Mouse (Mus musculus) forebrain, embryonic 13.5 days (tissue): ENCODE results near the gene Fam84a. TPM values are rescaled to one million over a fixed set of nuclear protein-coding genes. Genes with fewer than 3 reads are reported as not detected.

Source experiments
- ATAC-seq: fragments of 200-750 bp; cut with Nextera tagmentation; 2 replicates; pipeline ENCODE4 v1.8.0; 2017
- H3K27ac ChIP-seq: fragments of 300-500 bp; sonication (generic); 2 replicates; pipeline ENCODE4 v1.5.1; 2015; ENCODE audit warnings: inconsistent platforms, mild to moderate bottlenecking, moderate library complexity
- H3K27me3 ChIP-seq: fragments of 300-500 bp; sonication (generic); 2 replicates; pipeline ENCODE4 v1.6.1; 2015; ENCODE audit warnings: mild to moderate bottlenecking, inconsistent platforms
- H3K36me3 ChIP-seq: fragments of 300-500 bp; sonication (generic); 2 replicates; pipeline ENCODE4 v1.6.1; 2015; ENCODE audit warnings: mild to moderate bottlenecking, inconsistent platforms; ENCODE audit not compliant: poor library complexity, severe bottlenecking
- H3K4me1 ChIP-seq: fragments of 300-500 bp; sonication (generic); 2 replicates; pipeline ENCODE4 v1.6.1; 2015; ENCODE audit warnings: inconsistent platforms
- H3K4me2 ChIP-seq: fragments of 300-500 bp; sonication (generic); 2 replicates; pipeline ENCODE4 v1.6.1; 2015; ENCODE audit warnings: inconsistent platforms, mild to moderate bottlenecking, moderate library complexity
- H3K4me3 ChIP-seq: fragments of 300-500 bp; sonication (generic); 2 replicates; pipeline ENCODE4 v1.5.1; 2015; ENCODE audit warnings: mild to moderate bottlenecking, inconsistent platforms
- H3K9ac ChIP-seq: fragments of 300-500 bp; sonication (generic); 2 replicates; pipeline ENCODE4 v1.6.1; 2015; ENCODE audit warnings: mild to moderate bottlenecking, inconsistent platforms
- H3K9me3 ChIP-seq: fragments of 300-500 bp; sonication (generic); replicated peaks from 2 replicates; pipeline ENCODE4 v1.6.1; 2016; ENCODE audit warnings: inconsistent platforms
- WGBS: fragments of 180-500 bp; shearing (Covaris S2); methylation state at CpG from one replicate; pipeline ENCODE4 v1.1.7; 2015; 5-methylcytosine and 5-hydroxymethylcytosine counted together
- polyA plus RNA-seq: library from polyadenylated mRNA; unstranded; fragments of >200 nt; fragmentation: Nextera tagmentation; extraction: Ambion mirVana; gene quantifications from 2 replicates; pipeline ENCODE4 v1.2.1, GENCODE M21; 2015

Gene Fam84a
- polyA plus RNA-seq = 44.7 and 45.0 TPM in 2 replicates

GRCm38 (mm10) chr12:14151921-14152320 lies at the start of gene Fam84a:
Gene Fam84a (minus strand): TSS chr12:14152054.
- Histone ChIP-seq H3K27me3 (peaks cover 9% of the 10 kb centered on the region; the same call in 1 of the 2 replicates), H3K27ac (peak within 1 kb of the TSS; percentile 48), H3K4me1 (peaks cover 29% of the 10 kb centered on the region), H3K4me2 (peak within 1 kb of the TSS; percentile 95), H3K36me3 (no peaks in the 10 kb centered on the region), H3K4me3 (peak within 1 kb of the TSS; percentile 61), H3K9me3 (no peaks in the 10 kb centered on the region), H3K9ac (peak within 1 kb of the TSS; percentile 75)
- WGBS = under 1% methylated on average over 31 of the region's 31 CpGs
- peak; percentile 98 for ATAC-seq

DNA sequence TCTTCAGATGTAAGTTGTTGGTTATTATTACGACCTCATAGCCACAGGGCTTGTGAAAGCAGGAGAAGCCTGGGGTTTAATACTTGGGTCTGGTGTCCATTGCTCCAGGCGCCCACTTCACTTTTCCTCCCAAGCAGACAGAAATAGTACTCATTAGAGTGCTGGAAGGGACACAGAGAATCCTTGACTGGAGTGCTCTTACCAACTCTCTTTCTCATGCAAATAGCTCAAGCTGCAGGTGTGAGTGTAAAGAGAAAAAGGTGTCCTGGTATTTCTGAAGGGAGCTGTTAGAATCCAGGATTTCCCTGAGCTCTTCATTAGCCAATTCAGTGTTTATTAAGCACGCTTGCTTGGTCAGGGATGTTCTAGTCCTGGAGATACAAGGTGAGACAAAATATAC lies 43.6 kb upstream of the Fam84a start:
- Histone ChIP-seq H3K4me1 (no peaks in the 10 kb centered on the region), H3K36me3 (no peaks in the 10 kb centered on the region), H3K4me2 (no peak overlapping the region), H3K9ac (no peak overlapping the region), H3K4me3 (no peak overlapping the region), H3K27me3 (no peaks in the 10 kb centered on the region), H3K9me3 (no peaks in the 10 kb centered on the region), H3K27ac (no peak overlapping the region)
- WGBS = 58% methylated on average over 3 of the region's 3 CpGs
- ATAC-seq = no peak

DNA sequence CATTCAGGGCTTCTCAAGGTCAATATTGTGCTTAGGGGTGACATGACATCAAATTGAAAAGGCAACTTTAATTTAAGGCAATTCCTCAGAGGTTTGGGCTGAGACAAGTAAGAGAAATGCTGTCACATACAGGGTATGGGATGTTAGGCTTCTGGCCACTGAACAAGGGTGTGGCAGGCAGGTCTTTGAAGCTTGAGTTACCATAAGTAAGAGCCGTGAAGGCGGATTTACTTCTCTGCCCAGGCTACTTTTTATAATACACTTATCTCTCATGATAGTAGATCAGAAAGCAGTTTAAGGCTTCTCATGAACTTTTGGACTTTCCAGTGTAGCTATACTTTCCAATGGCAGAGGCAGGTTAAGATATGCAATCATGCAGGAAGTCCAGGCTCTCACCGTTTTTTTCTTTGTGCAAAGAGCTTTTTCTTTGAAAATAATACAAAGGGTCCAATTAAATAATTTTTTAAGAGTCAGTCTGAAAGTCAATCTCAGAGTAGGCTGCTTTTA lies 34.9 kb upstream of the Fam84a start:
- no peak for ATAC-seq
- 86% methylated on average over 3 of the region's 3 CpGs for WGBS
- no peak overlapping the region for H3K4me2 ChIP-seq
- H3K27ac ChIP-seq = no peak overlapping the region
- H3K27me3 ChIP-seq = no peaks in the 10 kb centered on the region
- H3K9me3 ChIP-seq = no peaks in the 10 kb centered on the region
- H3K36me3 ChIP-seq = no peaks in the 10 kb centered on the region
- no peak overlapping the region for H3K9ac ChIP-seq
- H3K4me1 ChIP-seq = no peaks in the 10 kb centered on the region
- no peak overlapping the region for H3K4me3 ChIP-seq

DNA sequence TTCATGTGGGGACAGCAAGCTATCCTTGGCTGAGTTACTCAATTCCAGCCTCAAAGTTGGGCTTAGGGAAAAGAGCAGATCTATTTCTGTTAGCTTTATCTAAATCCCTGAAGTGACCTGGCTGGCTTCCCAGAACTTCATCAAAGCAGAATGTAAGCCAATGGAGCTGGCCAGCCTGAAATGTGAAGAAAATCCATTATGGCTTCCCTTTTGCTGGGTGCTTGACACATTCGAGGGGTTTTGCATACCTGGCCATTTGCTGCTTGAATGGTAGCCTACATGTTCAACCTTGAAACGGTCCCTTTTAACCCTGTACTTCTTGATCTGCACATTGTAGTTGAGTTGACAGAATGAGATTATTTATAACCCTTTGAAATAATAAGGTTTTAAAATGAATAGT lies 13.9 kb upstream of the Fam84a start:
- Histone ChIP-seq H3K27me3 (no peaks in the 10 kb centered on the region), H3K27ac (no peak overlapping the region), H3K36me3 (no peaks in the 10 kb centered on the region), H3K9ac (no peak overlapping the region), H3K4me1 (no peaks in the 10 kb centered on the region), H3K4me3 (no peak overlapping the region), H3K4me2 (no peak overlapping the region), H3K9me3 (no peaks in the 10 kb centered on the region)
- no peak for ATAC-seq
- WGBS = 77% methylated on average over 2 of the region's 2 CpGs

- Histone ChIP-seq H3K9me3 (no peaks in the 10 kb centered on the region), H3K9ac (no peak overlapping the region), H3K36me3 (no peaks in the 10 kb centered on the region), H3K4me1 (no peaks in the 10 kb centered on the region), H3K4me3 (no peak overlapping the region), H3K4me2 (no peak overlapping the region), H3K27ac (no peak overlapping the region), H3K27me3 (no peaks in the 10 kb centered on the region)
- ATAC-seq = no peak
- WGBS = 96% methylated on average over 1 of the region's 1 CpGs
Observed at GRCm38 (mm10) chr12:14164936-14165335, 13.1 kb upstream of the Fam84a start.

DNA sequence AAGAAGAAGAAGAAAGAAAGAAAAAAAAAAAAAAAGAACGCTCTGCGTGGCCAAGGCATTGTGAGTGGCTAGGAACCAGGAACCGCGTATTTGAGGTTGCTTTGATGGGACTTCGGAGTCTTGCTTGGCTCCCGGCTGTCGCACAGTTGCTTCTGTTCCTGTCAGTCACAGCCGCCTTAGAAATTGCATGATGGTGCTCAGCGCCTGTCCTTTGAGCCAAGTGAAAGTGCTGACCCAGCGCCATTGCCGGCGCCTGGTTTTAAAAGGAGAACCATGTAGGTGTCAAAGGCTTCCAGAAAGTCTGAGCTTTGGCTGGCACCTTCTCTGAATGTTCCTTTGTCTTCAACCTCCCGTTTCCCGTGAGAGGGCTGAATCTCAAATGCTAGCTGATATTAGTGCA lies 572 bp upstream of the Fam84a start:
- no peaks in the 10 kb centered on the region for H3K9me3 ChIP-seq
- H3K9ac ChIP-seq = peak overlapping the region; percentile 75; the same call in 1 of the 2 replicates
- no peak overlapping the region for H3K27ac ChIP-seq
- H3K4me1 ChIP-seq = peaks cover 29% of the 10 kb centered on the region
- H3K4me2 ChIP-seq = peak overlapping the region; percentile 95
- ATAC-seq = peak; percentile 20
- no peaks in the 10 kb centered on the region for H3K36me3 ChIP-seq
- WGBS = 0% methylated on average over 14 of the region's 14 CpGs
- H3K27me3 ChIP-seq = peaks cover 9% of the 10 kb centered on the region; the same call in 1 of the 2 replicates
- peak overlapping the region; percentile 61 for H3K4me3 ChIP-seq

DNA sequence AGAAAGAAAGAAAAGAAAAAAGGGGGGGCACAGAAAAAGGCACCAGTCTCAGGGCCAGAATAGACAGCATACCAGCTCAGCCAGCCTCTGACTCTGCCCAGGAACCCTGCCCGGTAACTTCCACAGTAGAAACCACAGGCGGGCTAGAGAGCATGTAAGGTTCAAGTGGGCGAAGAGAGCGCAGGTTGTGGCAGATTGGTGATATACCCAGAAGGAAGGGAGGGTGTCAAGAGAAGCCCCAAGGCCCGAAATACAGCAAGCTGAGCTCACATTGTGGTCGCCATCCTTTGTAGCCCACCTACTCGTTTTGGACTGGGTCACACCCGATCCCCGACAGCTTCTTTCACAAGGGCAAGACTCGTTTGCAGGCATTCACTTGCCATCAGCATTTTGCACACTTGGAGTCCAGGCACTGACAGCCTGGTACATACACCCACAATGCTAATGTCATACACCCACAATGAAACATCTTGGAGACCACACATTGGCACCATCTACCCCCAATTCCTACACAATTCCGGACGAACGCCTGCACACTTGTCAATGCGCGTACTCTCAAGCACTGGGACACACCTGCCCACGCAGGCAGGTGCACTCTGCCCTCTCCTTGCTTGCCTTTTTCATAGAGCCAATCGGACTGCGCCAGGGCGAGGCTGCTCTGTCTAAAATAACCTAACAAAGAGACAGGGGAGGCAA lies 770 bp downstream of the Fam84a start:
- peak overlapping the region; percentile 75 for H3K9ac ChIP-seq
- ATAC-seq = peak; percentile 39
- H3K4me2 ChIP-seq = peak overlapping the region; percentile 95
- peaks cover 9% of the 10 kb centered on the region; the same call in 1 of the 2 replicates for H3K27me3 ChIP-seq
- peak overlapping the region; percentile 61 for H3K4me3 ChIP-seq
- H3K4me1 ChIP-seq = peaks cover 29% of the 10 kb centered on the region
- no peaks in the 10 kb centered on the region for H3K9me3 ChIP-seq
- 2% methylated on average over 19 of the region's 19 CpGs for WGBS
- H3K36me3 ChIP-seq = no peaks in the 10 kb centered on the region
- H3K27ac ChIP-seq = peak overlapping the region; percentile 44; the same call in 1 of the 2 replicates

- Histone ChIP-seq H3K9ac (peak overlapping the region; percentile 75), H3K4me3 (peak overlapping the region; percentile 61), H3K27ac (no peak overlapping the region), H3K27me3 (peaks cover 9% of the 10 kb centered on the region; the same call in 1 of the 2 replicates), H3K36me3 (no peaks in the 10 kb centered on the region), H3K4me1 (peaks cover 29% of the 10 kb centered on the region), H3K4me2 (peak overlapping the region; percentile 95), H3K9me3 (no peaks in the 10 kb centered on the region)
- no peak for ATAC-seq
- WGBS = under 1% methylated on average over 20 of the region's 20 CpGs
Observed at GRCm38 (mm10) chr12:14150568-14150909, 1.3 kb downstream of the Fam84a start.

DNA sequence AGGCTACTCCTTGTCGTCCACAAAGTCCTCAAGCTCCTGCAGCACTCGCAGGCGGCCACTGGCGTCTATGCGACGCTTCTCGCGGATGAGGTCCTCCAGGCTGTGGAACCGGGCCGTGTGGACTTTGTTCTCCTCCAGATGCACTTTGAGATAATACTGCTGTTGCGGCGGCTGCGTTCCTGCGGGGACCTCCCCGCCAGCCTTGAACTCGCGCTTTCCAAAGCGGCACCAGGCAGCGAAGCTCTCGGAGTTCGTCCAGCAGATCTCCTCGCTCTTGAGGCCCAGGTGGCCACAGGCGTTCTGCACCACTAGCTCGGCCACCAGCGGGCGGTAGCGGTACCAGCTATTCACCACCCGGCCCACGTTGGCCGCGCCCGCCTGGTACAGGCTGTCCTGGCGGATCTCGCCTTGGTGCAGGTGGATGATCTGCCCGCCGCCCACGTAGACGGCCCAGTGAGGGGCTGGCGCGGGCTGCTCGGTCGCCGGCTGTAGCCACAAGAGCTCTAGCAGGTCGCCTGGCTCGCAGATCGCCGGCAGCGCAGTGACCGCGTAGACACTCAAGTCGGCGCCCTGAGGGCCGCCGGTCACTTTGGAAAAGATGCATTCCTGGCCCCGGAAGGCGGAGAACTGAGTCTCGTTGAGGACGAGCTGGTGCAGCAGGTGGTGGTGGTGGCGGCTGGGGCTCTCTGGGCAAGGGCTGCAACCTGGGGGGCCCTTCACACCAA lies 1.8 kb downstream of the Fam84a start:
- Histone ChIP-seq H3K36me3 (no peaks in the 10 kb centered on the region), H3K9me3 (no peaks in the 10 kb centered on the region), H3K4me2 (peak overlapping the region; percentile 95), H3K27me3 (peaks cover 9% of the 10 kb centered on the region; the same call in 1 of the 2 replicates), H3K4me1 (peaks cover 29% of the 10 kb centered on the region), H3K4me3 (peak overlapping the region; percentile 61), H3K27ac (no peak overlapping the region), H3K9ac (peak overlapping the region; percentile 75)
- peak; percentile 17 for ATAC-seq
- WGBS = 1% methylated on average over 59 of the region's 59 CpGs

DNA sequence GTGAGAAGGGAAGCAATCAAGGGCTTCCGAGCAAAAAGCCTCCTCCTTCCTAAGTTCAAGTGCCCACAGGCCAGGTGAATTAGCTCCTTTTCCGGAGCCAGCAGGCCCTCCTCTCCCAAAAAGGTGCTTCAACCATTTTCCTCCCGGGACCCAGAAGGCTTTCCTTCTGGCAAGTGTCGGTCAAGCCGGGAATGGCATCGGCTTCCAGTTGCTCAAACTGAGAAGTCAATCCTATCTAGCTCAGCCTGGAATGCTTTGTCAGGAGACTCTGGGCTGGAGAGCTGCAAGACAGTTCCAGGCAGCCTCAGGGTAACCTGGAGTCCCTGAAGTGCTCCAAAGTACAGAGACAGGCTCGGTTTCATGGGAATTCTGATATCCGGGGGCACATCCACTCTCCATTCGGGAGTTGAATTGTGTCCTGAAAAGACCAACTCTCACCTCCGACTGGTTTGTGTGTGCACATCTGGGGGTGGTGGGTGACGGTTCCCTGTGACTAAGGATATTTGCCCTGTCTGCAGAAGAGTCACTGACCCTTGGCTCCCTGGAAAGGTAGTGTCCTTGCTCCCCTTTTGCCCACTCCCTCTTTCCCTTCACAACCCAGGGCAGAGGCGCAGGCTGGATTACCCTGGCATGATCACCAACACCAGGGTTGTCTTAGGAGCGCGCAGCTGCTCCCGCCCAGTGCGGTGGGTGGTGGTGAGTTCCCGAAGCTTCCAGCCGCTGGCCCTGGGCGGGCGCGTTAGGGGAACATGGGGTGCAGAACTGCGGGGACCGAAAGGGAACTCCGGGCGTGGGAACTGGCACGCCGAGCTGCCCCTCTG lies 2.6 kb downstream of the Fam84a start:
- Histone ChIP-seq H3K4me2 (peak overlapping the region; percentile 95), H3K27ac (no peak overlapping the region), H3K9ac (peak overlapping the region; percentile 75), H3K4me1 (peaks cover 29% of the 10 kb centered on the region), H3K27me3 (peaks cover 9% of the 10 kb centered on the region; the same call in 1 of the 2 replicates), H3K4me3 (peak overlapping the region; percentile 61), H3K9me3 (no peaks in the 10 kb centered on the region), H3K36me3 (no peaks in the 10 kb centered on the region)
- ATAC-seq = no peak
- 13% methylated on average over 27 of the region's 27 CpGs for WGBS

- ATAC-seq = no peak
- H3K27me3 ChIP-seq = no peaks in the 10 kb centered on the region
- H3K4me1 ChIP-seq = no peaks in the 10 kb centered on the region
- H3K9me3 ChIP-seq = no peaks in the 10 kb centered on the region
- H3K4me3 ChIP-seq = no peak overlapping the region
- H3K36me3 ChIP-seq = no peaks in the 10 kb centered on the region
- no peak overlapping the region for H3K4me2 ChIP-seq
- H3K27ac ChIP-seq = no peak overlapping the region
- no peak overlapping the region for H3K9ac ChIP-seq
- 86% methylated on average over 1 of the region's 1 CpGs for WGBS
Observed at GRCm38 (mm10) chr12:14137046-14137445, 14.8 kb downstream of the Fam84a start.
